ENCODE assay signal across 8 mouse cellular contexts in genomic region chr5:139324045-139324491, GRCm38 (mm10). TPM values are rescaled to one million over a fixed set of nuclear protein-coding genes. Genes with fewer than 3 reads are reported as not detected.
DNase-seq lines count a peak whose midpoint lies in the region; ATAC-seq and TF ChIP-seq lines count a peak whose summit lies in the region.

No protein-coding gene starts in this region.

- no peak overlapping the region for H3K9ac ChIP-seq in lung, postnatal 0 days (replicated peaks; ENCODE audit: low read depth)
- peak overlapping the region; percentile 91 for H3K9ac ChIP-seq in hindbrain, embryonic 13.5 days
- no peak overlapping the region for H3K9ac ChIP-seq in liver, embryonic 14.5 days (replicated peaks)

- H3K4me1 ChIP-seq in lung, postnatal 0 days (ENCODE audit: insufficient read depth, low read depth, low read length) = peaks cover 9% of the 10 kb centered on the region; the same call in 1 of the 2 replicates
- peaks cover 33% of the 10 kb centered on the region for H3K4me1 ChIP-seq in hindbrain, embryonic 13.5 days (replicated peaks)
- H3K4me1 ChIP-seq in liver, embryonic 14.5 days (replicated peaks; ENCODE audit: control insufficient read depth in 2 of 2, insufficient read depth in 2 of 2, low read length in 1 of 2) = peaks cover 6 to 7% of the 10 kb centered on the region in 2 experiments; a peak in 3 of 4 replicates

- H3K9me3 ChIP-seq in lung, postnatal 0 days (ENCODE audit: low read length) = no peaks in the 10 kb centered on the region
- no peaks in the 10 kb centered on the region for H3K9me3 ChIP-seq in hindbrain, embryonic 13.5 days
- no peaks in the 10 kb centered on the region for H3K9me3 ChIP-seq in liver, embryonic 14.5 days (ENCODE audit: control insufficient read depth, low read length)

- H3K27ac ChIP-seq in lung, postnatal 0 days (ENCODE audit: low read length) = no peak overlapping the region
- peak overlapping the region; percentile 77; the same call in 1 of the 2 replicates for H3K27ac ChIP-seq in hindbrain, embryonic 13.5 days
- H3K27ac ChIP-seq in liver, embryonic 14.5 days = no peak overlapping the region

- 0 out of 2 replicates have a peak, but pooled peaks have one; percentile 16 for ATAC-seq in lung, postnatal 0 days
- 0 out of 2 replicates have a peak, but pooled peaks have one; percentile 34 for ATAC-seq in hindbrain, embryonic 13.5 days (ENCODE audit: low FRiP score)
- ATAC-seq in liver, embryonic 14.5 days (ENCODE audit: insufficient read depth) = no peak

- no peaks in the 10 kb centered on the region for H3K36me3 ChIP-seq in lung, postnatal 0 days (ENCODE audit: insufficient read depth, low read length)
- no peaks in the 10 kb centered on the region for H3K36me3 ChIP-seq in hindbrain, embryonic 13.5 days
- no peaks in the 10 kb centered on the region for H3K36me3 ChIP-seq in liver, embryonic 14.5 days (replicated peaks; ENCODE audit: control insufficient read depth, insufficient read depth, low read depth)

- peak overlapping the region; percentile 95 for H3K4me2 ChIP-seq in lung, postnatal 0 days (replicated peaks; ENCODE audit: low read depth, low read length)
- peak overlapping the region; percentile 81 for H3K4me2 ChIP-seq in hindbrain, embryonic 13.5 days
- H3K4me2 ChIP-seq in liver, embryonic 14.5 days (ENCODE audit: low read depth) = peak overlapping the region; percentile 85

- no peak; the same call in 1 of the 2 replicates for TF ChIP-seq CTCF in lung, postnatal 0 days (IDR thresholded peaks at IDR 0.05)
- 0 out of 2 replicates have a peak, but pooled peaks have one; percentile 15 for TF ChIP-seq CTCF in liver, embryonic 14.5 days (IDR thresholded peaks at IDR 0.05; ENCODE audit: low read depth)

- H3K4me3 ChIP-seq in lung, postnatal 0 days (ENCODE audit: low read depth, low read length) = no peak overlapping the region
- peak overlapping the region; percentile 75 for H3K4me3 ChIP-seq in hindbrain, embryonic 13.5 days
- peak overlapping the region; percentile 41 to 71; a peak in 2 of 4 replicates for H3K4me3 ChIP-seq in liver, embryonic 14.5 days (ENCODE audit: insufficient read depth in 1 of 2, low read depth in 2 of 2, low read length in 2 of 2)

- 62% methylated on average over 5 of the region's 5 CpGs for WGBS in lung, postnatal 0 days
- 56% methylated on average over 5 of the region's 5 CpGs for WGBS in hindbrain, embryonic 13.5 days
- WGBS in liver, embryonic 14.5 days (ENCODE audit: insufficient replicate concordance) = 52% methylated on average over 5 of the region's 5 CpGs

- no peak for DNase-seq in lung, postnatal 0 days (ENCODE audit: low spot score)
- no peak for DNase-seq in lung, postnatal 25 days (ENCODE audit: low spot score)
- DNase-seq in cerebellum, adult 9-11 months = peak; percentile 77
- no peak for DNase-seq in liver, embryonic 14.5 days (ENCODE audit: low read depth in 3 of 3, low spot score in 3 of 3)
- DNase-seq in right cerebral cortex, postnatal 25 days = peak; percentile 64
- DNase-seq in urinary bladder, postnatal 25 days (ENCODE audit: low spot score) = no peak
- DNase-seq in adrenal gland, postnatal 10 days = no peak

- peaks cover 10% of the 10 kb centered on the region; the same call in 1 of the 2 replicates for H3K27me3 ChIP-seq in lung, postnatal 0 days (replicated peaks; ENCODE audit: insufficient read depth, low read length)
- peaks cover 56% of the 10 kb centered on the region for H3K27me3 ChIP-seq in hindbrain, embryonic 13.5 days
- peaks cover 11% of the 10 kb centered on the region for H3K27me3 ChIP-seq in liver, embryonic 14.5 days (ENCODE audit: control insufficient read depth, insufficient read depth, low read length)

- TF ChIP-seq EP300 in lung, postnatal 0 days (IDR thresholded peaks at IDR 0.05) = no peak
- TF ChIP-seq EP300 in liver, embryonic 14.5 days (IDR thresholded peaks at IDR 0.05; ENCODE audit: low read depth) = no peak

RNA-seq across cellular contexts. Expression of gene Adap1, which starts 1.4 kb away (rescaled TPM):
- polyA plus RNA-seq in lung, postnatal 0 days (2015; fragmentation: Nextera tagmentation; extraction: Ambion mirVana) = 3.6 and 4.1 TPM in 2 replicates
- polyA plus RNA-seq in hindbrain, embryonic 13.5 days (2015; fragmentation: Nextera tagmentation; extraction: Ambion mirVana) = 24.9 and 26.5 TPM in 2 replicates
- polyA plus RNA-seq in liver, embryonic 14.5 days (2012; rRNA removed) = 3.0 and 3.1 TPM in 2 replicates
- polyA plus RNA-seq in liver, embryonic 14.5 days (2014; fragmentation: Nextera tagmentation; extraction: Ambion mirVana) = 2.2 and 2.7 TPM in 2 replicates
- total RNA-seq in adrenal gland, postnatal 10 days (2021) = 1 to 10 TPM; 5.9 to 7.5 TPM

RNA-seq across cellular contexts. Expression of gene Cox19, which starts 27.1 kb away (rescaled TPM):
- polyA plus RNA-seq in lung, postnatal 0 days (2015; fragmentation: Nextera tagmentation; extraction: Ambion mirVana) = 60.5 and 61.6 TPM in 2 replicates
- polyA plus RNA-seq in hindbrain, embryonic 13.5 days (2015; fragmentation: Nextera tagmentation; extraction: Ambion mirVana) = 116 and 124 TPM in 2 replicates
- 22.6 and 23.3 TPM in 2 replicates for polyA plus RNA-seq in liver, embryonic 14.5 days (2012; rRNA removed)
- 61.4 and 62.3 TPM in 2 replicates for polyA plus RNA-seq in liver, embryonic 14.5 days (2014; fragmentation: Nextera tagmentation; extraction: Ambion mirVana)
- total RNA-seq in adrenal gland, postnatal 10 days (2021) = 10 to 100 TPM; 81.5 to 84.7 TPM

RNA-seq across cellular contexts. Expression of gene Cyp2w1, which starts 28.3 kb away (rescaled TPM):
- not detected in 2 replicates for polyA plus RNA-seq in lung, postnatal 0 days (2015; fragmentation: Nextera tagmentation; extraction: Ambion mirVana)
- not detected in 2 replicates for polyA plus RNA-seq in hindbrain, embryonic 13.5 days (2015; fragmentation: Nextera tagmentation; extraction: Ambion mirVana)
- polyA plus RNA-seq in liver, embryonic 14.5 days (2012; rRNA removed) = 0.03 and 0.05 TPM in 2 replicates
- not detected in 2 replicates for polyA plus RNA-seq in liver, embryonic 14.5 days (2014; fragmentation: Nextera tagmentation; extraction: Ambion mirVana)
- not detected for total RNA-seq in adrenal gland, postnatal 10 days (2021)

RNA-seq across cellular contexts. Expression of gene Gpr146, which starts 53.4 kb away (rescaled TPM):
- polyA plus RNA-seq in lung, postnatal 0 days (2015; fragmentation: Nextera tagmentation; extraction: Ambion mirVana) = 22.7 and 28.1 TPM in 2 replicates
- 1.6 and 2.4 TPM in 2 replicates for polyA plus RNA-seq in hindbrain, embryonic 13.5 days (2015; fragmentation: Nextera tagmentation; extraction: Ambion mirVana)
- 14.6 and 14.7 TPM in 2 replicates for polyA plus RNA-seq in liver, embryonic 14.5 days (2012; rRNA removed)
- 18.4 and 20.1 TPM in 2 replicates for polyA plus RNA-seq in liver, embryonic 14.5 days (2014; fragmentation: Nextera tagmentation; extraction: Ambion mirVana)
- total RNA-seq in adrenal gland, postnatal 10 days (2021) = 10 to 100 TPM; 12.0 to 13.2 TPM

Comparison
In these comparisons a context has a peak if more than half of its experiments do, and no peak if none do; other contexts are left out.
1. DNase-seq: peak in cerebellum, adult 9-11 months (single experiment) and right cerebral cortex, postnatal 25 days (single experiment); none in lung, postnatal 0 days (single experiment), lung, postnatal 25 days (single experiment), liver, embryonic 14.5 days (0 of 3), urinary bladder, postnatal 25 days (single experiment) and adrenal gland, postnatal 10 days (single experiment).
2. Peak in every context shown above with its lines, with median percentiles within 50 percentile points of each other: H3K4me2 ChIP-seq.